Mouse (Mus musculus) layer of hippocampus, postnatal 10 days (tissue): ENCODE results near the gene Lrch3. TPM values are rescaled to one million over a fixed set of nuclear protein-coding genes. Genes with fewer than 3 reads are reported as not detected.
"Not testable (repeated sequence)": the region's sequence is repeated elsewhere in the genome, so short reads cannot be mapped to it uniquely, and the experiment has no call there.

Source experiments
- DNase-seq, 2 experiments: peaks; one replicate each; pipeline ENCODE4 v3.0.0; 2021; ENCODE audit warnings: low spot score in 2 of 2
- long read RNA-seq: library from polyadenylated mRNA; stranded (forward); transcript quantifications from one replicate; pipeline ENCODE4 v2.0.0, GENCODE M21; 2023
- total RNA-seq, 2 experiments: library from RNA; stranded (reverse); gene quantifications; 2 replicates each; pipeline ENCODE4 v1.2.3; 2021

Gene Lrch3
- total RNA-seq = 10 to 100 TPM; 34.3 to 37.1 TPM
- long read RNA-seq, partial matches to known transcripts = 1 of 10 reads
- long read RNA-seq, other reads (novel, unspliced or antisense) = 7 of 10 reads

DNA sequence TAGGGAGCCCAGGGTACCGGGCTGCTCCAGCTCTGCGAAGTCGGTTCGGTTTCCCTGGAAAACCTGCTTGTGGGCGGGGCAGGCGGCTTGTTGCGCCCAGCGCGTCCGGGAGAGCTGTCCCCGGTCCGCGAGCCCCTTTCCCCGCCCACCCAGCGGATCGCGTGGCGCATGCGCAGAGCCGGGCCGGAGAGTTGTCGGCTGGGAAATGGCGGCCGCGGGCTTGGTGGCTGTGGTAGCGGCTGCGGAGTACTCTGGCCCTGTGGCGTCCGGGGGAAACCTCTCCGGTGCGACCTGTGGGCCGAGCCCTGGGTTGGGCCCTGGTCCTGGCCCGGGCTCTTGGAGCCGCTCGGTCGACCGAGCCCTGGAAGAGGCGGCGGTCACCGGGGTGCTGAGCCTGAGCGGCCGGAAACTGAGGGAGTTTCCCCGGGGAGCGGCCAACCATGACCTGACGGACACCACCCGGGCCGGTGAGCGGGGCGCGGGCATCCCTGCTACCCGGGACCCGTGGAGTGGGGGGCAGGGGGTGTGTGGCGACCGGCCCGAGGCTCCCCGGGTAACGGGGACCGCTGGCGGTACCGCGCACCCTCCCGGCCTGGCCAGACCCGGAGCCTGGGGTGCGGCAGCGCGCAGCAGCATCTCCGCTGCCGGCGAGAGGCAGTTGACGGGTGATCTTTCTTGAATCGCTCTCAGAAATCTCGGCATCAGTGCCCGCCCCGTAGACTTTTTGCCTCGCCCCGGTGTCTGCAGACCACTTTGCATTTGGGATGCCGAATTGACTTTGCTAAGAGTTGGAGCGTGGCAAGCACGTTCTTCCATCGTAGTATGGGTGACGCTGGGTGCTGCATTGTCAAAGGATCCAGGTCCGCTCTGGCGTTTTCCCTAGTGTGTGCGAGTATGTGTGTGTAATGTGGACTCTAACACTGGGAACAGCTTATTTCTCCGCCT is at the start of gene Lrch3:
TSS of gene Lrch3 (plus strand) at position 164 of the 945 bp plus-strand sequence.
- DNase-seq = peak; percentile 94 to 97

DNA sequence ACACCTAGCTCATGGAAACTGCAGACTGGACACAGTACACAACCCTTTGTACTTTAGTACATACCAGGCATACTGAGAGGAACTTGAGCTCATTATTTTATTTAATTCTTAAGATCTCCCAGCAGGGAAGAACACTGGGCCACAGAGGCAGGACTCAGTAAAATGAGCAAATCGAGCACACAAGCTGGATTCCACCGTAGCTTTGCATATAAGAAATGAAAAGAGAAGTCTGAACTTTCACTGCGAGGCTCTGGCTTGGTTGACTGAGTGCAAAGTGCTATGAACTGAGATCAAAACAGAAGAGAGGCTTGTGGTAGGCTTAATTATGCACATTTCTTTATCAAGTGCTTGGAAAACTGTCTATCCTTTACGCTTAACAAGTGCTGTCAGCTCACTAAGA is 48.5 kb upstream of the Lrch3 start:
- DNase-seq = no peak

DNA sequence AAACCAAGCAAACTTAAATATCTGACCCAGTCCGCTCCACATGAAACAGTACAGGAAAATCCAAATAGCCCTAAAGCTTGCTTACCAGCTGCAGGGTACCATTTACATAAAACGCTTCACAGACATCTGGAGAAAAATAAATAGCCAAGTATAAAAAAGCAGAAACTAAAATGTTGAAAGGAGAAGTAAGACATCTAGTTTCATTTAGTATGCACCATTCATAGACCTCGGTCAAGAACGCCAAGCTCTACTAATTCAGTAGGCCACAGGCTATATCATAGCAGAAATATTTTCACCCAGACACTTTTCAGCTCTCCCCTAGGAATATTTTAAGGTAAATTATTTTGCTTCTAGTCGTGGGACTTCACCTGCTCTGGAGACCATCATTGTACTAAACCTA is 47.2 kb upstream of the Lrch3 start:
- no peak for DNase-seq

DNA sequence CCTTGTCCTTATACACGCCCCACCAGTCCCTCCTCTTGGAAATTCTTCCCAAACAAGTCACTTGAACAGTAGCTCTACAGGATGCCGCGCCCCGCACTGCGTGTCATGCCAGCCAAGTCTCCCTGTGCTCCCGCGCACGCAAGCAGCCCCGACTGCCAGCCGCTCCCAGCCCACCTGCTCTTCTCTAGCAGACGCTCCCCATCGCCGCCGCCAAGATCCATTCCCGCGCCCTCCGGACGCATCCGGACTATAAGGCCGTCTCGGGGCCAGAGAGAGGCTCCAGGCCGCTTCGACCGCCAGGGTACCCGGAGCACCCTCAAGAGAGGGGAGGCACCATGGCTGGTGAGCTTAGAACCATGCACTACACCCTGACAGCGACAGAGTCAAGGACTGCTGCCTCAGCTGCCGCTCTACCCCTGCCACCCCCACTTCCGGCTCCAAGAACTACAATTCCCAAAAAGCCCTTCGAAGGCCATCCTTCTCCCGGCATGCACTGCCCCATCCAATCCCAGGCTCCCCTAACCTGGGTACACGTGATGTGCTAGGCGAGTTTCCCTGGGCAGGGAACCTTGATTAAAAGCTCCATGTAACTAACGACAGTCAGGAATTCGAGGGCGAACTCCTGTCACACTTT is 45.9 kb upstream of the Lrch3 start:
- DNase-seq = peak; percentile 84 to 89

DNA sequence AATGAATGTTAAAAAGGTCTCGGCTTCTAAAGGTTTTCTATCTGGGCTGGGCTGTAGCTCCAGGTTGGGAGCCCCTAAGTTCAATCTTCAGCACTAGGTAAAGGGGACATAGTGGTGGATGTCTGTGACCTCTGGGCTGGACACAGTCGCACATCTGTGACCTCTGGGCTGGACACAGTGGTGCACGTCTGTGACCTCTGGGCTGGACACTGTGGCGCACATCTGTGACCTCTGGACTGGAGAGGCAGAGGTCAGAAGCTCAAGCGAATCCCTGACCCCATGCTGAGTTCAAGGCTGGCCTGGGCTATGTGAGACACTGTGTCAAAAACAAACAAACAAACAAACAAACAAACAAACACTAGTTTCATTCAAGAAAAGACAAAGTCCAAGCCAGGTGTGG is 43.7 kb upstream of the Lrch3 start:
- no peak for DNase-seq

DNA sequence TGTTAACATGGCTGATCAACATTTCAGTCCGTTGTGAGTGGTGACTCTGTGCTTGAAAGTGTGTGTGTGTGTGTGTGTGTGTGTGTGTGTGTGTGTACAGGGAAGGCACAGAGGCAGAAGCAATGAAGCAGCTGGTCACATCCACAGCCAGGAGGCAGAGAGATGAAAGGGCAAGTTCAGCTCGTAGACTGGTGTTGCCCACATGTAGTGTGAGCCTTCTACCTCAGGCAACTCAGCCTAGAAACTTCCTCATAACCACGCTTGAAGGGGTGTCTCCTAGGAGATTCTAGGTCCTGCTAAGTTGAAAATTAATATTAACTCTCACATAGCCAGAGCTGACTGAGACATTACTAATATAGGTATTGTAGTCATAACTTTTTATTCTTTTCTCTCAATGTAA is 40.5 kb upstream of the Lrch3 start:
- DNase-seq = no peak

DNA sequence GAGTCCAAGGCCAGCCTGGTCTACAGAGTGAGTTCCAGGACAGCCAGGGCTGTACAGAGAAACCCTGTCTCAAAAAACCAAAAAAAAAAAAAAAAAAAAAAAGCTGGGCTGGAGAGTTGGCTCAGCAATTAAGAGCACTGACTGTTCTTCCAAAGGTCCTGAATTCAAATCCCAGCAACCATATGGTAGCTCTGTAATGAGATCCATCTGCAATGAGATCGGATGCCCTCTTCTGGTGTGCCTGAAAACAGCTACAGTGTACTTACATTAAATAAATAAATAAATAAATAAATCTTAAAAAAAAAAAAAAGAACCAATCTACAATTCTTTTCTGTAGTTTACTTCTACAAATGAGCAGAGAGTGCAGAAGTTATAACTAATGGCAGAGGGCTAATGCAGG is 38.6 kb upstream of the Lrch3 start:
- DNase-seq = not testable (repeated sequence)

DNA sequence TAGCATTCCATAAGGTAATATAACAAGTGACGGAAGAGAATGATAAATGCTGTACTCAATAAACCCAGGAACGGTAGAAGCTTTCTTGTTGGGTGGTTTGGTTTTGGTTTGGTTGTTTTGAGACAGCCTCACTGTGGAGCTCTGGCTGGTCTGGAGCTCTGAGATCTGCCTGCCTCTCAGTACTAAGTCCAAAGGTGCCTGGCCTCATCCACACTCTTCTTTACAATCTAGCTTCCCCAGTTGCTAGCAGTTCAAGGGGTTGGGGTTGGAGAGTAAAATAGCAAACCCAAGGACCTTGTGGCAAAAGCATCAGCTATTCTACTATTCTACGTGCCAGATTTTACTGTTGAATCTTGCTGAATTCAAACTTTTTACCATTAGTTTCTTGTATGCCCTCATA is 38.1 kb upstream of the Lrch3 start:
- no peak for DNase-seq

DNA sequence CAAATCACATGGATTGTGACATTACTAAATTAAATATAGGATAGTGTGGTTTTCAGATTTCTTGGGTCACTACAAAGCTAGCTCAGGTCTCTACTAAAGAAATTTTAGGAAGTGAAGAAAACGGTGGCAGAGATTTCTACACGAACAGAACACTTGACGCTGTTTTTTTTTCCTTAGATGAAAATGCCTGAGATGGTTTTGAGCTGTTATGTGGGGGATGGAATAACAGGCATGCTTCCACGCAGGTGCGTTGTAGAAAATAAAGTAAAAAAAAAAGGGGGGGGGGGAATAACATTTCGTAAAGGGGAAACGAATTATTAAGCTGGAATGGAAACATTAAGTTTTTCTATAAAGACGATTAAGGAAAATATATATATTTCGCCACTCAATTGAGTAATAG is 37.1 kb upstream of the Lrch3 start:
- no peak for DNase-seq

DNA sequence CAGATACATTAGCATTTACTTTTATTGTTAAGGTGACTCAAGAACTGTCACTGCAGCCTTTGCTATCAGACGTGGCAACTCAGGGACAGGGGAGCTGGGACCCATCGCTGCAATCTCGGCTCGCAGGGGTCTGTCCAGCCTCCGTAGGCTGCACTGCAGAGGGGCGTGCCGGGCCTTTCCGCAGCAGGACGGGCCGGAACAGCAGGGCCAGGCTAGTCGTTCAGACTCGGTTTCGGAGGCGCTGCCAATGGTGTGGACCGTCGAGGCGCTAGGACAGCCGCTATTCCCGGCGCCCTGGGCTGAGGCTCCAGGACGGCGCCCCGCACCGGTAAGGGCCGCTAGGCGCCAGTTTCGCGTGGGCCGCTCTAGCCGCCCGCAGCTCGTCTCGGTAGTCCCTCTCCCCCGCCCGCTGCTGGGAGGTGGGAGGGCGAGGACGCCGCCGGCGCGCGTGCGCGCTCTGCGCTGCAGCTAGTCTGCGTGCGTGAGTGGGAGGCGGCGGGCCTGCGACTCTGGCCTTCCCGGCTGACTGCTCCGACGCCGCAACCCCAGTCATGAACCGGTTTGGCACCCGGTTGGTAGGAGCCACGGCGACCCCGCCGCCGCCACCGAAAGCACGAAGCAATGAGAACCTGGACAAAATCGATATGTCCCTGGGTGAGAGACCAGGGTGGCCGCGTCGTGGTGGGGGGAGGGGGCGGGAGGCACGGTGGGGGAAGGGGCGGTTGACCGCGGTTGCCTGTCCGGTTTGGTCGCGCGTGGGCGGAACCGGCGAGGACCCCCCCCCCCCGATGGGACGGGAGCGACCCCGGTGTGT is 36.4 kb upstream of the Lrch3 start, which contains the start of the genes Fyttd1 and Rubcn:
TSS of gene Fyttd1 (plus strand) at position 158 of the 814 bp plus-strand sequence.
TSS of gene Rubcn (minus strand) at position 424 of the 814 bp plus-strand sequence.
- peak; percentile 93 to 97 for DNase-seq

DNA sequence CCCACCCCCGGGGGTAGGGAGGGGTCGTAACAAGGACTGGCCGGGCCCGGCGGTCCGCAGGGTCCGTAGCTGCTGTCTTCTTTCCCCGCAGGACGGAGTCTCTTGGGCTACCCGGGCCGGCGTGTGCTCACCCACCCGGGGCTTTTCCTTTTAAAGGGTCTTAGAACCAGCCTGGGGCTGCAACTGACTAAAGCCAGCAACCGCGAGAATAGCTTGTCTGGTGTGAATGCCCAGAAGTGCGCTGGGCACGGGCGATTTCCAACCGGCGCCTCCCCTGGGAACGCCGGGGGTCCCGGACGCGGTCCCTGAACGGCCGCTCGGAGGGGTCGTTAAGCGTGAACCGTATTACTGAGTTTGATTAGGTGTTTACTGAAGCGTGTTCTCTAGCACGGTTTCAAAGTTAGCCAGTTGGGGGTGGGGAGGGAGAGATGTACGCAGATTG is 35.7 kb upstream of the Lrch3 start:
- peak; percentile 19 to 33 for DNase-seq

DNA sequence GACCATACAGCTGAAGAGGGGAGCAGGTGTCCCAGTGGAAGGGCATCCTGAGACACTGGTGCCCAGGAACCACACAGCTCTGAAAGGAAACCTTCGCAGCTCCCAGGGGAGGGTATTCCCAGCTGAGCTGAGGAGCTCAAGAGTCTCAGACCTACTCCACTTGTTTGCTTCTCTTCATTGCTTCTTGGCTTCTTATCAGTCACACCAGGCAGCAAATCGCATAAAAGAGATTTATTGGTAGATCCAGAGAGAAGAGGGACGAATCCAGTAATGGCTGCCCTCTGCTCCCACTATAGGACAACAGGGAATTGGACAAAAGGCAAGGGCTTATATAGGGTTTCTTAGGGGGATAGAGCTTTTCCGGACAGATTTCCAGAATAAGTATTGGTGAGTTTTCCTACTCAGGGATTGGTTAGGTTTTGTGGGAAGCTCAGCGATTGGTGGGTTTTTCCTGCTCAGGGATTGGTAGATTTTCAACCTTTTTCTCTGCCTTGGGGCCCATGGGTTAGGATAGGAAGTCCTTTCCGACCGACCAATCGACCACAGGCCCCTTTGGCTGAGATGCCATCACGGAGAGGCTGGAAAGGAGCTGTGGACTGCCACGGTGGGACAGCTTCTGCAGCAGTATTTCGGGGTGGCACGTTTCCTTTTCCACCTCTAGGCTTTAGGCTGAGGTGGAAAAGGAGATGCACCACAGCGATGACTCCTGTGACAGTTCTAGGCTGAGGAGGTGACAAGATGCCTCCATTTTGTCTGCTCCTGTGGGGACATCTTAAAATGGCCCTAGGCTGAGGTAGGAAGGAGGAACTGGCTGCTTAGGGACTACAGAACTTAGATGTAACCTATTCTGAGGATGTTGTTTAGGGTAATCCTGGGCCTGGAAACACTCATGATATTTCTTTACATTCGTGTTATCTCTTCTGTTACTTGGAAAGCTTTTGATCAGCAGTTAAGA is 34.7 kb upstream of the Lrch3 start:
- DNase-seq = no peak

DNA sequence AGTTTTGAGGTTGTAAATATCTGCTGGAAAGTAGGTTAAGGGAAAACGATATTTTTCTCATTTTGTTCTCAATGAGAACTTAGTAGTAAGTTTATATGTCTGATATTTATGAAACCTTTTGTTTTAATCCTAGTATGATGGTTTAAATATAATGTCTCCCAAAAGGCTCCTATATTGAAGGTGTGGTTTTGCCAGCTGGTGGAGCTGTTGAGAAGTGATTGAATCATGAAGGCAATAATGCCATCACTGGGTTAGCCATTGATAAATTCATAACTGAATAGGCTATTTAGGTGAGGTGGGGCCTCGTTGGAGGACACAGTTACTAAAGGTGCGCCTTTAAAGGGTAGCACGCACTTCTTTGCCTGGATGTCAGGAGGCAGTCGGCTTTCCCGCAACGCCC is 32.4 kb upstream of the Lrch3 start:
- DNase-seq = no peak

DNA sequence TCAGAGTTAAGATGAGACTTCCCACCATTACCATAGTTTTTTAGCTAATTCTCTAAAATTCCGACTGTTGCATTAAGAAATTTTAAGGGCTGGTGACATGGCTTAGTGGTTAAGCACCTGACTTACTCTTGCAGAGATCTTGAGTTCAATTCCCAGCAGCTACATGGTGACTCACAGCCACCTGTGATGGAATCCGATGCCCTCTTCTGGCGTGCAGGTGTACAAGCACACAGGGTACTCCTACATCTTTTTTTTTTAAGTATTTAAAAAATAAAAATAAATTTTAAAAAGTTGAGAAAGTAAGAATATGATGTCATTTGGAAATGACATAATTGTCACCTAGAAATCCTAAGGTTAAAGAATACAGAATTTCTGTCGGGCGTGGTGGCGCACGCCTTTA is 25.9 kb upstream of the Lrch3 start:
- DNase-seq = no peak

DNA sequence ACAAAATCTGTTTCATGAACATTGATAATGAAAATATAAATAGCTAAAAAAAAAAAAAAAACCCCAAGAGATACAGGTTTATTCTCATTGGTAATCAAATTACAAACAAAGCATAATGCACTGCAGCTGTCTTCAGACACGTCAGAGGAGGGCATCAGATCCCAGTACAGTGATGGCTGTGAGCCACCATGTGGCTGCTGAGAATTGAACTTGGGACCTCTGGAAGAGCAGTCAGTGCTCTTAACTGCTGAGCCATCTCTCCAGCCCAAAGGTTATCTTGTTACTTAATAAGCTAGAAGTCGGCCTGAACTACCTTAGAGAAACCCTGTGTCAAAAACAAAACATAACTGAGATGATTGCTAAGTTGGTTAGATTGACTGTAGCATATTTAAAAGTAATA is 24.0 kb upstream of the Lrch3 start:
- no peak for DNase-seq

DNA sequence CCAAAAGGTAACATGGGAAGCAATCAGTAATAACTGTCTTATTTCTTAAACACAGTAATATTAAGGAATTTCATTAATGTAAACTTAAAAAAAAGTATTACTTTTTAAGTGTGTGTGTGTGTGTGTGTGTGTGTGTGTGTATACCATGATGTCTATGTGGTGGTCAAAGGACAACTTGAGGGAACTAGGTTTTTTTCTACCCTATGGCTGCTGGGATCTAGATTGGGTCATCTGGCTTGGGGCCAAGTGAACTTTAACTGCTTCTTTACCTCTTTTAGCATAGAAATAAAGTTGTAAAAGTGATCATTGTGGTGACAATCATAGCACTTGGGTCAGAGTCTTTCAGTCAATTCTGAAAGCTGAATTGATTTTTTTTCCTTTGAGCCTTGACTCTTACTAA is 17.8 kb upstream of the Lrch3 start:
- no peak for DNase-seq

DNA sequence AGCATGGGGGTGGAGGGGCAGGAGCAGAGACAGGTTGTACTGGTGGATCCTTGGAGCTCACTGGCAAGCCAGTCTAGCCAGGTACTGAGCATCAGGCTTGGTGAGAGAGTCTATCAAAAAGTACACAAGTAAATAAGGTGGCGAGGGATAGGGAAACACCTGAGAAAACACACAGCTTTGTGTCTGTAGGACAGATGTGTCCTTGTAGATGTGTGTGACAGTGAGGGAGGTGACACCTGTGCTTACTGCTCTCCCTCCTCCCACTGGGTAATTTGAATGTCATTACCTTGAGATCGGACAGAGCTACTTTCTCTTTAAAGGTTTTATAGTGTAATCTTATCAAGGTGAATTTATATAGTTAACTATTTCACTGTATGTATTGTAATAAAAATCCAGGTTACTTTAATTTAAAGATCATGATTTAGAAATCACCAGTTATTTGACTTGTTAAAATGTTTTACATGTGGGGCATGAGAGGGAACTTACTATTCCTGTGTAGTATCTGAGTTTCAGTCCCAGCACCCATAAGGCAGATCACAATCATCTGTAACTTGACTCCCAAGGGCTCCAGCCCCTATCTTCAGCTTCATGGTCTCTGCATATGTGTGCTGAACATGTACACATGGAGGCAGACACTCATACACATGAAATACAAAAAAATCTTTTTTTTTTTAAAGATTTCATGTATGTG is 12.4 kb upstream of the Lrch3 start:
- DNase-seq = no peak

DNA sequence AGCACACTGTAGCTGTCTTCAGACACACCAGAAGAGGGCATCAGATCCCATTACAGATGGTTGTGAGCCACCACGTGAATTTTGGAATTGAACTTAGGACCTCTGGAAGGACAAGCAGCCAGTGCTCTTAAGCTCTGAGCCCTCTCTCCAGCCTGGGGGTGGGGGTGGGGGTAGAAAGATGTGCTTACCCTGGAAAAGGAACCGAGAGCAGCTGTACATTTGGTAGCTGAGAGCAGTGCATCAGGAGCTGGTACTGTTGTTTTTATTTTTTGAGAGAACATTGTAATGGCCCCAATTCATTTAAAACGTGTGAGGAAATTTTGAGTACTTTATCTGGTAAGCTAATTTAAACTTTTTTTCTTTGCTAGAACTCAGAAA is 11.9 kb upstream of the Lrch3 start:
- no peak for DNase-seq

DNA sequence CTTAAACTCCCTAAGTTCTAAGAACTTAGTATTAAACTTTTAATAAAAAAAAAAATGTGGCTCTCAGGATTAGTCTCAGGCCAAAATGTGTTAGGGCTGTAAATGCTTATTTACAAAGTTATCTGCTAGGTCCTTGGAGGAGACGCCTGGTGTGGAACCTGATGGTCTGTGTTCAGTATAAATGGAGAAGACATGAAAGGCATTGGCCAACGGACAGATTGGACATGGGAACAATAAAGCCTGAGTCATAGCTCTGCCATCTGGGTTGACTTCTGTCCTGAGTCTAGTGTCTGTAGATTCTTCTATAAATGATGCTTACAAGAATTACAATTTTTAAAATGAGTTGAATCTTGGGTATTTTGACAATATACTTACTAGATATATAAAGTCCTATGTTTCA is 7.7 kb upstream of the Lrch3 start:
- DNase-seq = no peak

DNA sequence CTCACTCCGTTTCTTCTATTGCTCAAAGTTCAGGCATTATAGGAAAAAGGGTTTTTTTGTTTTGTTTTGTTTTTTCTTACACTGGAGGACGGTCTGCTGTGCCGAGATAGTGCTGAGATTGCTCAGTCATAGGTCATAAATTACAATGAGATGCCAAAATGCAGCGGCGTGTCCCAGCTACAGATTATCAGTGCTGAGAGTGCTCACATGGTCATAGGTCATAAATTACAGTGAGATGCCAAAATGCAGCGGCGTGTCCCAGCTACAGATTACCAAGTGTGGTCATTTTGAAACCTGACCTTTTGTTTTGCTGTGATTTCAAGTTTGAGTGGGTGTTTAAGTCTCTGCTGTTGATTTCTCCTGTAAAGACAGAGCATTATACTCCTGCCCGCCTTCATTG is 7.2 kb upstream of the Lrch3 start:
- DNase-seq = no peak
